Mouse (Mus musculus) erythroblast, embryonic 14.5 days (primary cell): ENCODE data around the gene Aldh3a2.

Experiments used
- GATA1 ChIP-seq: IDR thresholded peaks from 2 replicates; pipeline ENCODE4 v1.6.1; 2012; ENCODE audit warnings: low read length, inconsistent platforms, mixed read lengths
- TAL1 ChIP-seq: IDR thresholded peaks from 3 replicates; pipeline ENCODE4 v1.6.1; 2012; ENCODE audit warnings: low read length, inconsistent platforms, mixed read lengths

DNA sequence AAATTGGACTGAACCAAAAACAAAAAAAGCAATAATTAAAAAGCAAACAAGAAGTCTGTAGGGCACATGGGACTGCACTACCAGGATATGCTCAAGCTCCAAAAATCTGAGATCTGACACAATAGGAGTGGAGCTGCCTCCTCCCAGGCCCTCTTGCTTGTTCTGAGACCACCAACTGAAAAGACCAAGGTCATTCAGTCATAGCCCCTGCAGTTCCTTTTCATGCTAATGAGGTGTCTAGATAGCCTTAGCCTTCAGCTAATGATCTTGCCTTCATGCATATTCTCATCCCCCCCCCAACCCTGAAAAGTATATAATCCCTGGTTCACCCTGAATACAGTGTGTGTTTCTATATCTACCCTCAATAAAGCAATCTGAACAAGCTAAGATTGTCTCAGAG is 85.6 kb downstream of the Aldh3a2 start:
- TF ChIP-seq TAL1 (no peak), GATA1 (no peak)
